Comparison of ENCODE assay signal across 19 mouse cellular contexts in genomic region chr15:84696021-84696420, GRCm38 (mm10). TPM values are rescaled to one million over a fixed set of nuclear protein-coding genes. Genes with fewer than 3 reads are reported as not detected.
DNase-seq lines count a peak whose midpoint lies in the region; ATAC-seq and TF ChIP-seq lines count a peak whose summit lies in the region.
"Had no signal": no experiment of that assay in that cellular context is flagged by ENCODE, and none has a peak within 500 bp of the region (broad histone marks: within the 10 kb centered on the region; RNA-seq: fewer than 3 reads in every experiment).

No protein-coding gene starts in this region.

- H3K9me3 ChIP-seq in heart, embryonic 12.5 days (replicated peaks), result no peaks in the 10 kb centered on the region
- H3K9me3 ChIP-seq: forebrain, embryonic 15.5 days; neural tube, embryonic 12.5 days had no signal

- no peak overlapping the region for H3K27ac ChIP-seq in heart, embryonic 12.5 days (ENCODE audit: poor library complexity, severe bottlenecking)
- peak overlapping the region; percentile 35; the same call in 1 of the 2 replicates for H3K27ac ChIP-seq in testis, adult 2 months (ENCODE audit: control insufficient read depth, insufficient read depth, low read depth, low read length)
- H3K27ac ChIP-seq: forebrain, embryonic 15.5 days; hindbrain, postnatal 0 days; layer of hippocampus, adult 2 months; neural tube, embryonic 12.5 days had no signal

- H3K36me3 ChIP-seq in heart, embryonic 12.5 days, result peaks cover 64% of the 10 kb centered on the region
- H3K36me3 ChIP-seq in testis, adult 2 months (ENCODE audit: control insufficient read depth, insufficient read depth, low read length), result no peaks in the 10 kb centered on the region
- H3K36me3 ChIP-seq: forebrain, embryonic 15.5 days had no signal

- peak; percentile 93 for DNase-seq in heart, adult 11 months
- no peak for DNase-seq in testis, postnatal 14 days (ENCODE audit: low spot score)
- peak; percentile 82 for DNase-seq in kidney, postnatal 14 days
- DNase-seq in spleen, postnatal 14 days (ENCODE audit: low spot score in 2 of 2), result no peak
- no peak for DNase-seq in thymus, postnatal 10 days (ENCODE audit: low spot score in 2 of 2)
- no peak for DNase-seq in thymus, postnatal 25 days
- DNase-seq: adrenal gland, adult 8-10 months; cerebellum, adult 11 months; cerebellum, postnatal 25 days; lung, postnatal 14 days; thymus, postnatal 4 days had no signal

- H3K4me3 ChIP-seq in heart, embryonic 12.5 days, result no peak overlapping the region
- H3K4me3 ChIP-seq in testis, adult 2 months (ENCODE audit: control insufficient read depth, low read depth, low read length), result no peak overlapping the region
- H3K4me3 ChIP-seq: erythroblast, embryonic 14.5 days; forebrain, embryonic 15.5 days; layer of hippocampus, adult 2 months; neural tube, embryonic 12.5 days had no signal

- no peak for TF ChIP-seq POLR2A in testis, adult 2 months (IDR thresholded peaks at IDR 0.05; ENCODE audit: control insufficient read depth, low read depth, low read length)

- no peak for TF ChIP-seq CTCF in testis, adult 2 months (IDR thresholded peaks at IDR 0.05; ENCODE audit: control insufficient read depth, insufficient read depth, insufficient replicate concordance, low read depth, low read length)

- no peak for ATAC-seq in heart, embryonic 12.5 days (ENCODE audit: insufficient number of reproducible peaks, low FRiP score)
- ATAC-seq: forebrain, embryonic 15.5 days; hindbrain, postnatal 0 days had no signal

- H3K4me2 ChIP-seq in heart, embryonic 12.5 days, result no peak overlapping the region
- H3K4me2 ChIP-seq: forebrain, embryonic 15.5 days; neural tube, embryonic 12.5 days had no signal

- H3K27me3 ChIP-seq in heart, embryonic 12.5 days (replicated peaks), result no peaks in the 10 kb centered on the region
- H3K27me3 ChIP-seq in testis, adult 2 months (ENCODE audit: control insufficient read depth, insufficient read depth, low read length), result no peaks in the 10 kb centered on the region
- H3K27me3 ChIP-seq: CH12.LX; forebrain, embryonic 15.5 days; neural tube, embryonic 12.5 days had no signal

- no peak overlapping the region for H3K9ac ChIP-seq in heart, embryonic 12.5 days
- H3K9ac ChIP-seq: forebrain, embryonic 15.5 days; neural tube, embryonic 12.5 days had no signal

- peaks cover 21% of the 10 kb centered on the region for H3K4me1 ChIP-seq in heart, embryonic 12.5 days (replicated peaks)
- peaks cover 7% of the 10 kb centered on the region for H3K4me1 ChIP-seq in testis, adult 2 months (ENCODE audit: control insufficient read depth, insufficient read depth, low read length)
- H3K4me1 ChIP-seq: forebrain, embryonic 15.5 days had no signal

- WGBS in heart, embryonic 12.5 days, result 61% methylated on average over 4 of the region's 4 CpGs

RNA-seq across cellular contexts. Expression of gene Arhgap8, which starts 23.8 kb away (rescaled TPM):
- polyA plus RNA-seq in heart, embryonic 12.5 days (2016; fragmentation: Nextera tagmentation; extraction: Ambion mirVana), result 3.4 and 4.0 TPM in 2 replicates
- polyA plus RNA-seq in testis, adult 2 months (2012; rRNA removed), result 3.1 and 3.7 TPM in 2 replicates
- polyA plus RNA-seq: erythroblast, embryonic 14.5 days had no signal

RNA-seq across cellular contexts. Expression of gene Prr5, which starts 26.6 kb away (rescaled TPM):
- polyA plus RNA-seq in heart, embryonic 12.5 days (2016; fragmentation: Nextera tagmentation; extraction: Ambion mirVana), result 23.1 and 25.5 TPM in 2 replicates
- polyA plus RNA-seq in testis, adult 2 months (2012; rRNA removed), result 13.0 and 13.4 TPM in 2 replicates

Comparison
In these comparisons a context has a peak if more than half of its experiments do, and no peak if none do; other contexts are left out.
1. DNase-seq: peak in heart, adult 11 months (single experiment) and kidney, postnatal 14 days (single experiment); none in testis, postnatal 14 days (single experiment), spleen, postnatal 14 days (0 of 2), thymus, postnatal 10 days (0 of 2) and thymus, postnatal 25 days (single experiment).